Mouse (Mus musculus) spleen, postnatal 0 days (tissue): ENCODE measurements around the gene Tcea3. TPM values are rescaled to one million over a fixed set of nuclear protein-coding genes. Genes with fewer than 3 reads are reported as not detected.

Experiments
- polyA plus RNA-seq: library from polyadenylated mRNA; unstranded; fragments of >200 nt; fragmentation: Nextera tagmentation; extraction: Ambion mirVana; gene quantifications from 2 replicates; pipeline ENCODE4 v1.2.1, GENCODE M21; 2015

Tcea3 gene
- 3.3 and 3.7 TPM in 2 replicates for polyA plus RNA-seq

GRCm38 (mm10) chr4:136247729-136248463, at the start of gene Tcea3:
TSS of gene Tcea3 (plus strand) at chr4:136247729.

GRCm38 (mm10) chr4:136206033-136206893, 41.3 kb upstream of the Tcea3 start, which contains the start of gene Asap3:
TSS of gene Asap3 (plus strand) at chr4:136206365.

GRCm38 (mm10) chr4:136284455-136284854, 36.9 kb downstream of the Tcea3 start, which contains the start of gene Zfp46:
TSS of gene Zfp46 (plus strand) at chr4:136284683.

DNA sequence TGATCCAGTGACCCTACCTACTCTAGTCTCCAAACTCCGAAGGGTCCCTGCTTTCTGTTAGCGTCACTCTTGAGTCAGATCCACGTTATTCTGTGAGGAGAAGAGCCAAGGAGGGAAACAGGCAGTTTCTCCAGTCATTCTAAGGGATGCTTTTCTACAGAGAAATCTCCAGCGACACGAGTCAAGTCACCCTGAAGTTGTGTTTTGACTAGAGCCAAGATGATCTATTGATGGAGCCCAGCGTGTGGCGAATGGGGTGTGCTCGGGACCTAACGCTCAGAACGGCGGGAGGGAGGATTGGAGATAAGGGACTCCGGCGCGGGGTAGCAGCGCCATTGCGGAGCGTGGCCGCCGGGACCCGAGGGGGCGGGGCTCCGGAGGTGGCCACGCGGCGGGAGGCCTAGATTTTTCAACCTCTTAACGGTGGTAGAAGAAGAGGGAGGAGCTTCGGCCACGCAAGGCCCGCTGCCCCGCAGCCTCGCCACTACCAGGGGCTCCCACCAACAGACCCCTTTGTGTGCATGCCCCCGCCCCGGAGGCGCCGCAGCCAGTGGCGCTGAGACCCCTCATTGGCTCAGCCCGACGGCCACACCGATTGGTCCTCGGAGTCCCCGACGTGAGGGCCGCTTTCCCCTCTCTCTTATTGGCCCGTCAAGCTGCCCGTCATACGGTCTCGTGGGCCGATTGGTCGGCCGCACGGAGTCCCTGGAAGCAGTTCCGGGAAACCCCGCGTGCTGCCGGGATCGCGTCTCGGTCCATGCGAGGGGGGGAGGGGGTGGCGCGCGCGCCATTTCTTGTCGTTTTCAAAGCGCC, 62.9 kb downstream of the Tcea3 start, which contains the start of gene Hnrnpr:
Gene Hnrnpr (plus strand): TSS at position 714 of the 813 bp plus-strand sequence.

Other genes starting within 250 kb of the Tcea3 start
- gene Eloa, start 226.0 kb upstream of the Tcea3 start, polyA plus RNA-seq, result 22.0 and 23.2 TPM in 2 replicates
- gene Rpl11, start 194.3 kb upstream of the Tcea3 start, polyA plus RNA-seq, result 401 and 421 TPM in 2 replicates
- 107 and 143 TPM in 2 replicates for gene Id3, start 104.2 kb upstream of the Tcea3 start, polyA plus RNA-seq
- gene E2f2, start 75.3 kb upstream of the Tcea3 start, polyA plus RNA-seq, result 99.9 and 108 TPM in 2 replicates
- gene Asap3, start 41.4 kb upstream of the Tcea3 start, polyA plus RNA-seq, result 0.73 and 1.0 TPM in 2 replicates
- gene Zfp46, start 37.0 kb downstream of the Tcea3 start, polyA plus RNA-seq, result 5.1 and 6.6 TPM in 2 replicates
- 74.2 and 83.2 TPM in 2 replicates for gene Hnrnpr, start 63.2 kb downstream of the Tcea3 start, polyA plus RNA-seq
- gene Htr1d, start 175.8 kb downstream of the Tcea3 start, polyA plus RNA-seq, result not detected in 2 replicates
- 0.19 and 0.24 TPM in 2 replicates for gene 6030445D17Rik, start 214.5 kb downstream of the Tcea3 start, polyA plus RNA-seq
- 22.4 and 28.8 TPM in 2 replicates for gene Luzp1, start 222.0 kb downstream of the Tcea3 start, polyA plus RNA-seq